Mouse (Mus musculus) left cerebral cortex, adult 8-10 months (tissue): ENCODE measurements around the gene C130026I21Rik. TPM values are rescaled to one million over a fixed set of nuclear protein-coding genes. Genes with fewer than 3 reads are reported as not detected.
"Not testable (repeated sequence)": the region's sequence is repeated elsewhere in the genome, so short reads cannot be mapped to it uniquely, and the experiment has no call there.

Source experiments
- DNase-seq, 2 experiments: peaks; one replicate each; pipeline ENCODE4 v3.0.0; 2022; ENCODE audit warnings: low spot score in 2 of 2
- total RNA-seq, 4 experiments: library from RNA; stranded (reverse); gene quantifications; 2 replicates each; pipeline ENCODE4 v1.2.4; 2022

The C130026I21Rik gene
- total RNA-seq: 1 to 10 TPM in 1 of 4 experiments, under 1 TPM in 3; 0.32 to 1.3 (median 0.83) TPM

GRCm38 (mm10) chr1:85270466-85270865 lies at the start of gene C130026I21Rik:
C130026I21Rik (minus strand) TSS chr1:85270566.
- not testable (repeated sequence) for DNase-seq

DNA sequence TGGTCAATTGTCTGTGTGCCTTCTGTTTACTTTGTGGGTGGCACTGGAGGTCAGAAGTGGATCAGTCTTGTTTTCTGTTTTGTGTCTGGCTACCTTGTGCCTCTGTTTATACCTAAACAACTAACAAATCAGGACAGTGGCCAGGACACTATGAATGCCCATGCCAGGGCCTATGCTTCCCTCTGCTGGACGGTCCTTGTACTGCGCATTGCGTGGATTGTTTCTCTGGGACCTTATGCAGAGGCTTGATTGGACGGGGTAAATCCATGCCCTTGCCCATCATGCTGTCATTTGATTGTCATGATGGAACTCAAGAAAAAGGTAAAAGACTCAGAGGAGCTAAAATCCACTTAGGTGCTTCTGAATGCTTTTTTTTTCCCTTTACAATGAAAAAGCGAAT lies 16.7 kb upstream of the C130026I21Rik start:
- peak; percentile 7 to 51 for DNase-seq

- DNase-seq: not testable (repeated sequence)
These were observed 6.1 kb upstream of the C130026I21Rik start for GRCm38 (mm10) chr1:85276421-85276820.

GRCm38 (mm10) chr1:85258634-85259033 lies 11.7 kb downstream of the C130026I21Rik start:
- DNase-seq: not testable (repeated sequence)

GRCm38 (mm10) chr1:85255217-85255616 lies 15.1 kb downstream of the C130026I21Rik start:
- DNase-seq: not testable (repeated sequence)

DNA sequence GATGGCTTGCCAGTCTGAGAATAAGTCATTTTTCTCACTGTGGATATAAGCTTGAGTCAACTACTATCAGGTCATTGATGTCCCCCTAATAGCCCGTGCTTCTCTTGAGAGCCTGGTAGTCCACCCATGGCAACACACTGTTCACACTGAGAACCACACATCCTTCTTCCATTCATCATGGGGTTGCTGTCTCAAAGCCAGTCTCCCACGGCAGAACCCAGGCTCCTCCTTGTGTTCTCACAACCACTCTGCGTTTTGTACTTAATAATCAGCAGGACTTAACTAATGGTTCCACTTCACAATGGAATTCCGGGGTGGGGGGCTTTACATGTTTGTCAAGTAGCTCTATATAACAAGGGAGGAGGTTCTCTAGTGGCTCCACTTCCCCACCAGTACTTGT lies 19.2 kb downstream of the C130026I21Rik start:
- DNase-seq: not testable (repeated sequence)

DNA sequence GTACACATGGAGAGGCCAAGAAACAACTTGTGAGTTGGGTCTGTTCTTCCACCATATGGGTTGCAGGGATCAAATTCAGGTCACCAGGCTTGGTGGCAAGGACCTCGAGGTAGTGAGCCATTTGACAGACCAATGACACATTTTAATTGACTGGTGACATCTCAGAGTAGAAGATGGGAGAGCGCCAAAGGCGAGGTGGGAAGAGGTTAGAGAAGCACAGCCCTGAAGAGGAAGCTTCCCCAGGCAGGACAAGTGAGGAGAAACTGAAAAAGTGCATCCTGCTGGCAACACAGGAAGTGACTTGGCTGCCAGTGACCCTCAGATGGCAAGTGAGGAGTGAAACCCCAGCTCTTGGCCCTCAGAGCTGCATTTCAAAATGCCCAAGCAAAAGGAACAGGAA lies 21.4 kb downstream of the C130026I21Rik start:
- not testable (repeated sequence) for DNase-seq

DNA sequence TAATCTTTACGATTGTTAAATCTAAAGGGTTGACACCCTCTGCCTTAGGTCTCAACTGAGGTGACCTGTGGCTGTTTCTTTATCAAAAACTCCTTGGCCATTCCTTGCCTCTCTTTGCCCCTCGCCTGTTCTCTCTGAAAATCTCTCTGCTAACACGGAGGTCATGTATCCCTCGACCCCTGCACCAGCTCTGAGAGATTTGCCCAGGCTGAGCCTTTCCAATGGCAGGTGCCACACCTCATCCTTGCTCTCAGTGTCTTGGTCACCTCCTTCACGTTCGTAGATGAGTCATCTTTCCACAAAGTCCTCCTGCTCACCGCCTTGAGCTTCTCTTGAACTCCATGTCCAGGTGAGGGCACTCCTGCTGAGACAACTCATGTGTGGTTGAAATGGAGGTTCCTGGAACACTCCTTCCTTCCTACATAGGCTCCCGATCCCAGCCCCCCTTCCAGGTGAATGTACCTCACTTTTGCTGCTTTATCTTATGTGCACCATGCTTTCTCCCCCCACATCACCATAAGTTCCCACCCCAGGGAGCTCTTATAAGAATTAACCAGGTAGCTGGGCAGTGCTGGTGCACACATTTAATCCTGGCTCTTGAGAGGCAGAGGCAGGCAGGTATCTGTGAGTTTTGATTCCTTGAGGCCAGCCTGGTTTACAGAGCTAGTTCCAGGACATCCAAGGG lies 23.4 kb downstream of the C130026I21Rik start:
- not testable (repeated sequence) for DNase-seq

- DNase-seq: not testable (repeated sequence)
These were observed 24.1 kb downstream of the C130026I21Rik start for GRCm38 (mm10) chr1:85246266-85246665.

GRCm38 (mm10) chr1:85244941-85245340 lies 25.4 kb downstream of the C130026I21Rik start:
- DNase-seq: not testable (repeated sequence)

- not testable (repeated sequence) for DNase-seq
These were observed 27.3 kb downstream of the C130026I21Rik start for GRCm38 (mm10) chr1:85243023-85243422.

DNA sequence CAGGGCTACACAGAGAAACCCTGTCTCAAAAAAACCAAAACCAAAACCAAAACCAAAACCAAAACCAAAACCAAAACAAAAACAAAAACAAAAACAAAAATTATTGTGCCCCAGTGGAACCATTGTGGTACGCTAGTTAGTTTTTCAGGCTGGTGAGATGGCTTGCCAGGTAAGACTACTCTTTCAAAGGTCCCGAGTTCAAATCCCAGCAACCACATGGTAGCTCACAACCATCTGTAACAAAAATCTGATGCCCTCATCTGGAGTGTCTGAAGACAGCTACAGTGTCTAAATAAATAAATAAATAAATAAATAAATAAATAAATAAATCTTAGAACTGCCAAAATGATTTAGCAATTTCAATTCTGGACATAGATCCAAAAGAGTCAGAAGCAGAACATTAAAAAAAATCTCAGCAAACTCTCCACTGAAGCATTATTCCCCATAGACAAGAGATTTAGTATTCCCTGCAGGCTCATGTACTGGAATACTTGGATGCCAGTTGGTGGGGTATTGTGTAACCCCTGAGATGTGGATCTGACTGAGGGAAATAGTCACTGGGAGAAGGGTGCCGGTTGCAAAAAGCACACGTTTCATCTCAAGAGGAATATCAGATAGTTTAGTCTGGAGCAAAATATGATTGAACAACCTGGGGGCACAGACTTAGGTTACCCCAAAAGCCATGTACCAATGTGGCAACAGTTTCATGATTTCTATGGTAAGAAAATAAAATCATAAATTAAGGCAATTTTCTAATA lies 31.2 kb downstream of the C130026I21Rik start:
- not testable (repeated sequence) for DNase-seq

DNA sequence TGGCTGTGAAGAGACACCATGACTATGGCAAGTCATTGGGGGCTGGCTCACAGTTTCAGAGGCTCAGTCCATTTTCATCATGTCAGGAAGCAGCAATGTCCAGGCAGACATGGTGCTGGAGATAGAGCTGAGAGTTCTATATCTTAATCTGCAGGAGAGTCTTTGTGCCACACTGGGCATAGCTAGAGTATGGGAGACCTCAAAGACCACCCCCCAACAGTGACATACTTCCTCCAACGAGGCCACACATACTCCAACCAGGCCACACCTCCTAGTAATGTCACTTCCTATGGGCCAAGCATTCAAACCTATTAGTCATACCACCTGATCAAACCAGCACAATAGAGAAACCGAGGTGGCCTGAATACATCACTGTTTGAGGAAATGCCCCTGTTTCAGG lies 63.8 kb downstream of the C130026I21Rik start:
- not testable (repeated sequence) for DNase-seq

- DNase-seq: not testable (repeated sequence)
These were observed 70.8 kb downstream of the C130026I21Rik start for GRCm38 (mm10) chr1:85199523-85199922.

- not testable (repeated sequence) for DNase-seq
These were observed 71.6 kb downstream of the C130026I21Rik start for GRCm38 (mm10) chr1:85198647-85199350.

DNA sequence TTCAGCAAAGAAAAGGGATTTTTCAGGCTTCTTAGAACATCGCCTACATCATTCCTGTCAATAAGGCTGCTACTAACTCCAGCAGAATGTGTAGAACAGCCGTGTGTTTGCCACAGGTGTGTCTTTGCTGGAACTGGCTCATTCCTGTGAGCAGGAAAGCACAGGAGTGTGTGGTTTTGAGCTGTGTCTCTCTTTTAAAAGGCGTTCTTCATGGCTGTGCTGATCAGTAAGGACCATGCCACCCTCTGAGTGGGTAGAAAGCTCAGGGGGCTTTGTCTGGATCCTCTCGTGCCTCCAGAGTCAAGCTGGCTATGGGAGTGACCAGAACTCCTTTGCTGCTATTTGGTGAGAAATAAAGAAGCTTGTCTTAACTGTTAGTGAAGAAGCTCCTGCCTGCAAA lies 73.6 kb downstream of the C130026I21Rik start:
- DNase-seq: not testable (repeated sequence)

DNA sequence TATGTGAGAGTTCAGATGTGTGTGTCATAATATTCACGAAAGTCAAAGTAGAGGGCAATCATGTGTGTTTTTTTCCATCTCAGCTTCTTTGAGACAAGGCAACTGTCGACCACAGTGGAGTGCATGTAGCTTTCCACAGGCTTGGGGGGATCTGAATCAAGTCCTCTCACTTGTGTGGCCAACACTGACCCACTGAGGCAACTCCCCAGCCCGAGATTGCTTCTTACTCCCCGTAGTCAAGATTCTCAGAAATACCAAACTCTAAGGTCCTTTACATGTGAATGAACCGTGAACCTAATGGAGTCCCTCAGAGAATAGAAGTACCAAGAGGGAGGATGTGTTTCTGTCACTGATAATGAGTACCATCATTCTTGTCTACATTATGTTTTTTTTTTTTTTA lies 76.6 kb downstream of the C130026I21Rik start:
- DNase-seq: not testable (repeated sequence)

- not testable (repeated sequence) for DNase-seq
These were observed 88.4 kb downstream of the C130026I21Rik start for GRCm38 (mm10) chr1:85181981-85182380.

DNA sequence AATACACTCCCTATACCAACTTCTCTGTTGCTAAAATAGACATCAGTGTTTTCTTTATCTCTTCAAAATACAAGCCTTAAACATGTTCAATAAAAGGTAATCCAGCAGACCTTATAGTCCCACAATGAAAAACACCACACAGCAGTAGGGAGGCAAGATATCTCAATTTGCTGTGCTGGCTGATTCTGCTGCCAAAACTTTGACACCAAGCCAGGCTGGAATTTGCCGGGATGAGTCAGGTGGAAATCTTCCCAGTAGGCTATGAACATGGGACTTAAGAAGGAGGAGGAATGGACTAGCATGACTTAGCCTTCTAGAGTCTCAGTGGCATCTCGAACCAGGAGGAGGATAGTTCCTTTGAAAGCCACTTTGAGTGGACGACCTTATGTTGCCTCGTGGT lies 91.4 kb downstream of the C130026I21Rik start:
- DNase-seq: not testable (repeated sequence)

DNA sequence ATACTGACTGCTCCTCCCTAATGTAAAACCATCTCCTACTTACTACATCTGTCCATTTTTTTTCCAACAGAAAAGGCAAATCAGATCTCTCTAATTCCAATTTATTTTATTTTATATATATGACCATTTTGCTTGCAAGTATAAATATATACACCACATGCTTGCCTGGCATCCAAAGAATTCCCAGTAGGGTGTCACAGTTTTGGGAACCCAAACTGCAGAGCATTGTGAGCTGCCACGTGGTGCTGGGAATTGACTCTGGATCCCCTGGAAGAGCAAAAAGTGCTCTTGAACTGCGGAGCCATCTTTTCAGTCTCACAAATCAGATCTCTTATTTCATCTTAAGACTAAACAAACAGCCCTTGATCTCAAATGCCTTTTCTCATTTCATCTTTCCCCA lies 107.5 kb downstream of the C130026I21Rik start:
- DNase-seq: not testable (repeated sequence)

GRCm38 (mm10) chr1:85155151-85155550 lies 115.2 kb downstream of the C130026I21Rik start:
- DNase-seq: not testable (repeated sequence)

GRCm38 (mm10) chr1:85133671-85134070 lies 136.7 kb downstream of the C130026I21Rik start:
- DNase-seq: not testable (repeated sequence)
